Mouse (Mus musculus): ENCODE data around the gene Zfp85. TPM values are rescaled to one million over a fixed set of nuclear protein-coding genes. Genes with fewer than 3 reads are reported as not detected.
A peak's percentile ranks its signal among the peaks of the same experiment; 100 is the strongest.
"Not testable (repeated sequence)": the region's sequence is repeated elsewhere in the genome, so short reads cannot be mapped to it uniquely, and the experiment has no call there.

Zfp85 gene
- total and polyA plus RNA-seq, 3 experiments, result 2.7 to 6.4 (median 3.0) TPM

GRCm38 (mm10) chr13:67743896-67744295 is 11.1 kb downstream of the Zfp85 start:
- dilution Hi-C loops (cut with MboI; ENCODE audit: extremely low pct_ligation_motif_present, extremely low pct_unique_long_range_greater_than_20kb, low sequenced_read_pairs) (no loop called here), in situ Hi-C loops (cut with MboI; ENCODE audit: low pct_ligation_motif_present, low pct_unique_long_range_greater_than_20kb, low sequenced_read_pairs) (no loop called here)
- TF ChIP-seq USF1 (IDR thresholded peaks at IDR 0.05; ENCODE audit: low read depth, low read length) (no peak), SMC3 (IDR thresholded peaks at IDR 0.05; ENCODE audit: low read depth, low read length) (no peak), IRF4 (IDR thresholded peaks at IDR 0.05; ENCODE audit: low read depth, low read length) (no peak), UBTF (IDR thresholded peaks at IDR 0.05; ENCODE audit: low read depth, low read length) (no peak), JUN (IDR thresholded peaks at IDR 0.05; ENCODE audit: insufficient read depth, low read depth, low read length) (no peak), MAFK (IDR thresholded peaks at IDR 0.05; ENCODE audit: insufficient replicate concordance, low read length) (no peak)
- H3K4me2 ChIP-seq (ENCODE audit: insufficient read depth, low read depth, poor library complexity, severe bottlenecking), result no peak overlapping the region
- H3K27me3 ChIP-seq (replicated peaks), result no peaks in the 10 kb centered on the region
- no peak overlapping the region for H3K27ac ChIP-seq (ENCODE audit: insufficient read depth, low read depth)
- no peak overlapping the region for H3K9ac ChIP-seq (ENCODE audit: insufficient read depth, low read depth)
- H3K9me3 ChIP-seq (replicated peaks; ENCODE audit: low read length), result peaks cover 6% of the 10 kb centered on the region
- no peak overlapping the region for H3K4me3 ChIP-seq (replicated peaks in 1 of 3; ENCODE audit: low read depth in 2 of 3, low read length in 2 of 3, poor library complexity in 1 of 3)
- H3K4me1 ChIP-seq (ENCODE audit: control insufficient read depth in 1 of 2, insufficient read depth in 2 of 2), result no peaks in the 10 kb centered on the region
- DNase-seq (ENCODE audit: extremely low read depth), result no peak
- peaks cover under 1 to 5% of the 10 kb centered on the region in 2 experiments for H3K36me3 ChIP-seq (replicated peaks in 1 of 2; ENCODE audit: control insufficient read depth in 1 of 2, insufficient read depth in 1 of 2, low read length in 1 of 2)
- no peaks in the 10 kb centered on the region for H3K79me2 ChIP-seq (replicated peaks; ENCODE audit: control insufficient read depth, extremely low read depth, insufficient read depth, poor library complexity, severe bottlenecking)

GRCm38 (mm10) chr13:67742941-67743340 is 12.1 kb downstream of the Zfp85 start:
- Histone ChIP-seq H3K36me3 (replicated peaks in 1 of 2; ENCODE audit: control insufficient read depth in 1 of 2, insufficient read depth in 1 of 2, low read length in 1 of 2) (peaks cover 0 to 2% of the 10 kb centered on the region in 2 experiments), H3K4me2 (ENCODE audit: insufficient read depth, low read depth, poor library complexity, severe bottlenecking) (no peak overlapping the region), H3K27me3 (replicated peaks) (no peaks in the 10 kb centered on the region), H3K4me1 (ENCODE audit: control insufficient read depth in 1 of 2, insufficient read depth in 2 of 2) (no peaks in the 10 kb centered on the region), H3K4me3 (replicated peaks in 1 of 3; ENCODE audit: low read depth in 2 of 3, low read length in 2 of 3, poor library complexity in 1 of 3) (peak overlapping the region in 2 of 3 experiments; percentile 13 to 16), H3K9me3 (replicated peaks; ENCODE audit: low read length) (peaks cover 3% of the 10 kb centered on the region), H3K9ac (ENCODE audit: insufficient read depth, low read depth) (no peak overlapping the region), H3K27ac (ENCODE audit: insufficient read depth, low read depth) (no peak overlapping the region), H3K79me2 (replicated peaks; ENCODE audit: control insufficient read depth, extremely low read depth, insufficient read depth, poor library complexity, severe bottlenecking) (no peaks in the 10 kb centered on the region)
- TF ChIP-seq MAX (IDR thresholded peaks at IDR 0.05; ENCODE audit: low read length) (no peak), SIN3A (IDR thresholded peaks at IDR 0.05; ENCODE audit: low read length) (no peak), USF2 (conservative IDR thresholded peaks at IDR 0.05; ENCODE audit: low read depth, low read length) (no peak), SMC3 (IDR thresholded peaks at IDR 0.05; ENCODE audit: low read depth, low read length) (no peak), MAFK (IDR thresholded peaks at IDR 0.05; ENCODE audit: insufficient replicate concordance, low read length) (no peak)
- dilution Hi-C loops (cut with MboI; ENCODE audit: extremely low pct_ligation_motif_present, extremely low pct_unique_long_range_greater_than_20kb, low sequenced_read_pairs) (no loop called here), in situ Hi-C loops (cut with MboI; ENCODE audit: low pct_ligation_motif_present, low pct_unique_long_range_greater_than_20kb, low sequenced_read_pairs) (no loop called here)
- DNase-seq (ENCODE audit: extremely low read depth), result peak; percentile 36

- dilution Hi-C loops (cut with MboI; ENCODE audit: extremely low pct_ligation_motif_present, extremely low pct_unique_long_range_greater_than_20kb, low sequenced_read_pairs); H3K36me3 ChIP-seq (replicated peaks in 1 of 2; ENCODE audit: control insufficient read depth in 1 of 2, insufficient read depth in 1 of 2, low read length in 1 of 2); H3K9ac ChIP-seq (ENCODE audit: insufficient read depth, low read depth); H3K4me3 ChIP-seq (replicated peaks in 1 of 3; ENCODE audit: low read depth in 2 of 3, low read length in 2 of 3, poor library complexity in 1 of 3); H3K27ac ChIP-seq (ENCODE audit: insufficient read depth, low read depth); H3K79me2 ChIP-seq (replicated peaks; ENCODE audit: control insufficient read depth, extremely low read depth, insufficient read depth, poor library complexity, severe bottlenecking); DNase-seq (ENCODE audit: extremely low read depth); H3K4me1 ChIP-seq (ENCODE audit: control insufficient read depth in 1 of 2, insufficient read depth in 2 of 2); in situ Hi-C loops (cut with MboI; ENCODE audit: low pct_ligation_motif_present, low pct_unique_long_range_greater_than_20kb, low sequenced_read_pairs); H3K4me2 ChIP-seq (ENCODE audit: insufficient read depth, low read depth, poor library complexity, severe bottlenecking); H3K27me3 ChIP-seq (replicated peaks): not testable (repeated sequence)
- peaks cover 11% of the 10 kb centered on the region for H3K9me3 ChIP-seq (replicated peaks; ENCODE audit: low read length)
Measured at GRCm38 (mm10) chr13:67734391-67734790, 20.6 kb downstream of the Zfp85 start.

Data from CH12.LX (cell line).